Mouse (Mus musculus) c-Kit-positive CD71-positive TER-119-negative erythroid progenitor cells, embryonic 14.5 days (primary cell): Measurements from ENCODE around the gene Mpzl2.
"Not testable (repeated sequence)": the region's sequence is repeated elsewhere in the genome, so short reads cannot be mapped to it uniquely, and the experiment has no call there.

Source experiments
- DNase-seq: peaks from one replicate; pipeline ENCODE4 v3.0.0-alpha.2; 2013; ENCODE audit warnings: low read depth

Gene Mpzl2

GRCm38 (mm10) chr9:45034526-45034925 is 5.1 kb upstream of the Mpzl2 start:
- DNase-seq = no peak

- not testable (repeated sequence) for DNase-seq
Observed at GRCm38 (mm10) chr9:45037803-45038202, 1.8 kb upstream of the Mpzl2 start.

GRCm38 (mm10) chr9:45040066-45040845 is 657 bp downstream of the Mpzl2 start:
- no peak for DNase-seq

GRCm38 (mm10) chr9:45041131-45041838 is 1.7 kb downstream of the Mpzl2 start:
- DNase-seq = no peak

GRCm38 (mm10) chr9:45042056-45042720 is 2.6 kb downstream of the Mpzl2 start:
- DNase-seq = no peak

- DNase-seq = no peak
Observed at GRCm38 (mm10) chr9:45042947-45043346, 3.3 kb downstream of the Mpzl2 start.

- no peak for DNase-seq
Observed at GRCm38 (mm10) chr9:45046973-45047372, 7.4 kb downstream of the Mpzl2 start.

- peak; percentile 8 for DNase-seq
Observed at GRCm38 (mm10) chr9:45048511-45048910, 8.9 kb downstream of the Mpzl2 start.

GRCm38 (mm10) chr9:45049731-45050130 is 10.1 kb downstream of the Mpzl2 start:
- no peak for DNase-seq

GRCm38 (mm10) chr9:45050301-45050700 is 10.7 kb downstream of the Mpzl2 start:
- no peak for DNase-seq

GRCm38 (mm10) chr9:45055082-45055713 is 15.6 kb downstream of the Mpzl2 start, which contains the start of gene Mpzl3:
Gene Mpzl3 (plus strand): TSS chr9:45055186.
- peak; percentile 19 for DNase-seq

GRCm38 (mm10) chr9:45058304-45058940 is 18.8 kb downstream of the Mpzl2 start:
- DNase-seq = no peak

GRCm38 (mm10) chr9:45060151-45060550 is 20.6 kb downstream of the Mpzl2 start:
- DNase-seq = no peak

GRCm38 (mm10) chr9:45062677-45063076 is 23.1 kb downstream of the Mpzl2 start:
- no peak for DNase-seq

GRCm38 (mm10) chr9:45064421-45064820 is 24.8 kb downstream of the Mpzl2 start:
- DNase-seq = no peak

- DNase-seq = no peak
Observed at GRCm38 (mm10) chr9:45066735-45067134, 27.1 kb downstream of the Mpzl2 start.

GRCm38 (mm10) chr9:45071800-45072199 is 32.2 kb downstream of the Mpzl2 start:
- no peak for DNase-seq

- DNase-seq = no peak
Observed at GRCm38 (mm10) chr9:45077859-45078258, 38.3 kb downstream of the Mpzl2 start.

GRCm38 (mm10) chr9:45079011-45079410 is 39.4 kb downstream of the Mpzl2 start, which contains the start of gene Jaml:
Gene Jaml (plus strand): TSS chr9:45079183.
- DNase-seq = no peak

GRCm38 (mm10) chr9:45083132-45083531 is 43.5 kb downstream of the Mpzl2 start:
- no peak for DNase-seq

- DNase-seq = no peak
Observed at GRCm38 (mm10) chr9:45084556-45084955, 45.0 kb downstream of the Mpzl2 start.
